Mouse (Mus musculus): ENCODE results near the gene Gpr25. TPM values are rescaled to one million over a fixed set of nuclear protein-coding genes. Genes with fewer than 3 reads are reported as not detected.

The Gpr25 gene
- total and polyA plus RNA-seq, 2 experiments from 2014 or later: 1.3 to 2.1 TPM

GRCm38 (mm10) chr1:136255657-136256056 lies 5.0 kb downstream of the Gpr25 start:
- H3K27me3 ChIP-seq (ENCODE audit: insufficient read depth, low read length): peaks cover 5% of the 10 kb centered on the region; the same call in 1 of the 2 replicates
- H3K4me2 ChIP-seq (ENCODE audit: low read depth, low read length, poor library complexity, severe bottlenecking): no peak overlapping the region
- no peak overlapping the region for H3K9ac ChIP-seq (replicated peaks; ENCODE audit: low read length, poor library complexity, severe bottlenecking)
- no peak for DNase-seq (ENCODE audit: low spot score)
- ATAC-seq (ENCODE audit: low FRiP score): no peak
- no peak for TF ChIP-seq CTCF (IDR thresholded peaks at IDR 0.05)
- no peak overlapping the region for H3K4me3 ChIP-seq (ENCODE audit: low read depth, low read length)
- no peaks in the 10 kb centered on the region for H3K36me3 ChIP-seq (ENCODE audit: insufficient read depth, low read length)
- WGBS: 48% methylated on average over 8 of the region's 8 CpGs
- H3K27ac ChIP-seq (ENCODE audit: low read depth, low read length): no peak overlapping the region
- no peaks in the 10 kb centered on the region for H3K9me3 ChIP-seq (ENCODE audit: low read length)
- H3K4me1 ChIP-seq (ENCODE audit: insufficient read depth, low read length): peaks cover 1% of the 10 kb centered on the region; the same call in 1 of the 2 replicates

- Histone ChIP-seq H3K27ac (ENCODE audit: low read depth, low read length) (no peak overlapping the region), H3K4me2 (ENCODE audit: low read depth, low read length, poor library complexity, severe bottlenecking) (no peak overlapping the region), H3K4me1 (ENCODE audit: insufficient read depth, low read length) (no peaks in the 10 kb centered on the region), H3K36me3 (ENCODE audit: insufficient read depth, low read length) (no peaks in the 10 kb centered on the region), H3K9ac (replicated peaks; ENCODE audit: low read length, poor library complexity, severe bottlenecking) (no peak overlapping the region), H3K27me3 (ENCODE audit: insufficient read depth, low read length) (peaks cover 5% of the 10 kb centered on the region; the same call in 1 of the 2 replicates), H3K9me3 (ENCODE audit: low read length) (no peaks in the 10 kb centered on the region), H3K4me3 (ENCODE audit: low read depth, low read length) (no peak overlapping the region)
- WGBS: 42% methylated on average over 6 of the region's 6 CpGs
- ATAC-seq (ENCODE audit: low FRiP score): no peak
- TF ChIP-seq CTCF (IDR thresholded peaks at IDR 0.05): no peak
- no peak for DNase-seq (ENCODE audit: low spot score)
These were observed 5.5 kb downstream of the Gpr25 start for GRCm38 (mm10) chr1:136255174-136255573.

- WGBS: 85% methylated on average over 10 of the region's 10 CpGs
- Histone ChIP-seq H3K4me2 (ENCODE audit: low read depth, low read length, poor library complexity, severe bottlenecking) (no peak overlapping the region), H3K27ac (ENCODE audit: low read depth, low read length) (no peak overlapping the region), H3K9me3 (ENCODE audit: low read length) (no peaks in the 10 kb centered on the region), H3K4me3 (ENCODE audit: low read depth, low read length) (no peak overlapping the region), H3K36me3 (ENCODE audit: insufficient read depth, low read length) (no peaks in the 10 kb centered on the region), H3K9ac (replicated peaks; ENCODE audit: low read length, poor library complexity, severe bottlenecking) (no peak overlapping the region), H3K4me1 (ENCODE audit: insufficient read depth, low read length) (no peaks in the 10 kb centered on the region), H3K27me3 (ENCODE audit: insufficient read depth, low read length) (peaks cover 5% of the 10 kb centered on the region; the same call in 1 of the 2 replicates)
- ATAC-seq (ENCODE audit: low FRiP score) (no peak), DNase-seq (ENCODE audit: low spot score) (no peak)
- no peak for TF ChIP-seq CTCF (IDR thresholded peaks at IDR 0.05)
These were observed 6.1 kb downstream of the Gpr25 start for GRCm38 (mm10) chr1:136254503-136255065.

GRCm38 (mm10) chr1:136253472-136253871 lies 7.2 kb downstream of the Gpr25 start:
- no peak overlapping the region for H3K4me2 ChIP-seq (ENCODE audit: low read depth, low read length, poor library complexity, severe bottlenecking)
- H3K36me3 ChIP-seq (ENCODE audit: insufficient read depth, low read length): no peaks in the 10 kb centered on the region
- no peaks in the 10 kb centered on the region for H3K9me3 ChIP-seq (ENCODE audit: low read length)
- H3K4me3 ChIP-seq (ENCODE audit: low read depth, low read length): no peak overlapping the region
- DNase-seq (ENCODE audit: low spot score): no peak
- WGBS: 61% methylated on average over 2 of the region's 2 CpGs
- no peak for TF ChIP-seq CTCF (IDR thresholded peaks at IDR 0.05)
- no peak overlapping the region for H3K9ac ChIP-seq (replicated peaks; ENCODE audit: low read length, poor library complexity, severe bottlenecking)
- H3K27me3 ChIP-seq (ENCODE audit: insufficient read depth, low read length): no peaks in the 10 kb centered on the region
- no peak for ATAC-seq (ENCODE audit: low FRiP score)
- H3K27ac ChIP-seq (ENCODE audit: low read depth, low read length): no peak overlapping the region
- no peaks in the 10 kb centered on the region for H3K4me1 ChIP-seq (ENCODE audit: insufficient read depth, low read length)

GRCm38 (mm10) chr1:136249662-136250061 lies 11.0 kb downstream of the Gpr25 start:
- H3K9me3 ChIP-seq (ENCODE audit: low read length): no peaks in the 10 kb centered on the region
- WGBS: 64% methylated on average over 5 of the region's 5 CpGs
- H3K4me3 ChIP-seq (ENCODE audit: low read depth, low read length): no peak overlapping the region
- H3K27ac ChIP-seq (ENCODE audit: low read depth, low read length): no peak overlapping the region
- no peaks in the 10 kb centered on the region for H3K4me1 ChIP-seq (ENCODE audit: insufficient read depth, low read length)
- TF ChIP-seq CTCF (IDR thresholded peaks at IDR 0.05): no peak
- no peak for DNase-seq (ENCODE audit: low spot score)
- no peaks in the 10 kb centered on the region for H3K36me3 ChIP-seq (ENCODE audit: insufficient read depth, low read length)
- H3K27me3 ChIP-seq (ENCODE audit: insufficient read depth, low read length): no peaks in the 10 kb centered on the region
- ATAC-seq (ENCODE audit: low FRiP score): no peak
- H3K4me2 ChIP-seq (ENCODE audit: low read depth, low read length, poor library complexity, severe bottlenecking): no peak overlapping the region
- no peak overlapping the region for H3K9ac ChIP-seq (replicated peaks; ENCODE audit: low read length, poor library complexity, severe bottlenecking)

GRCm38 (mm10) chr1:136247393-136247792 lies 13.3 kb downstream of the Gpr25 start:
- no peaks in the 10 kb centered on the region for H3K36me3 ChIP-seq (ENCODE audit: insufficient read depth, low read length)
- H3K27me3 ChIP-seq (ENCODE audit: insufficient read depth, low read length): no peaks in the 10 kb centered on the region
- no peak for DNase-seq (ENCODE audit: low spot score)
- no peaks in the 10 kb centered on the region for H3K9me3 ChIP-seq (ENCODE audit: low read length)
- no peak overlapping the region for H3K4me2 ChIP-seq (ENCODE audit: low read depth, low read length, poor library complexity, severe bottlenecking)
- ATAC-seq (ENCODE audit: low FRiP score): no peak
- H3K9ac ChIP-seq (replicated peaks; ENCODE audit: low read length, poor library complexity, severe bottlenecking): no peak overlapping the region
- H3K4me3 ChIP-seq (ENCODE audit: low read depth, low read length): no peak overlapping the region
- WGBS: 96% methylated on average over 5 of the region's 5 CpGs
- no peaks in the 10 kb centered on the region for H3K4me1 ChIP-seq (ENCODE audit: insufficient read depth, low read length)
- TF ChIP-seq CTCF (IDR thresholded peaks at IDR 0.05): no peak
- H3K27ac ChIP-seq (ENCODE audit: low read depth, low read length): no peak overlapping the region
